In genomic region chr13:36357469-36357868, GRCm38 (mm10) we compare ENCODE assay signal across 25 mouse cellular contexts.
"Had no signal": no experiment of that assay in that cellular context is flagged by ENCODE, and none has a peak within 500 bp of the region (broad histone marks: within the 10 kb centered on the region; RNA-seq: fewer than 3 reads in every experiment).

No protein-coding gene starts in this region.

- H3K4me1 ChIP-seq: heart, embryonic 12.5 days; hindbrain, embryonic 12.5 days; intestine, embryonic 15.5 days; limb, embryonic 13.5 days; limb, embryonic 15.5 days had no signal

- H3K4me3 ChIP-seq: gastrocnemius, adult 2 months; heart, embryonic 10.5 days; heart, embryonic 12.5 days; hindbrain, embryonic 10.5 days; hindbrain, embryonic 12.5 days; intestine, embryonic 15.5 days; limb, embryonic 13.5 days; limb, embryonic 15.5 days; liver, embryonic 15.5 days had no signal

- H3K36me3 ChIP-seq: heart, embryonic 10.5 days; heart, embryonic 12.5 days; hindbrain, embryonic 10.5 days; hindbrain, embryonic 12.5 days; intestine, embryonic 15.5 days; limb, embryonic 13.5 days; limb, embryonic 15.5 days; liver, embryonic 15.5 days had no signal

- DNase-seq: gastrocnemius, adult 2 months; gastrocnemius, postnatal 10 days; gastrocnemius, postnatal 25 days; heart, adult 18-20 months; heart, postnatal 10 days; heart, postnatal 4 days; kidney, adult 18-20 months; kidney, adult 8-10 months; kidney, postnatal 14 days; kidney, postnatal 36 days; layer of hippocampus, adult 9-11 months; layer of hippocampus, postnatal 36 days; left cerebral cortex, postnatal 4 days had no signal

- H3K27me3 ChIP-seq: heart, embryonic 12.5 days; hindbrain, embryonic 12.5 days; intestine, embryonic 15.5 days; limb, embryonic 13.5 days; limb, embryonic 15.5 days; liver, embryonic 15.5 days had no signal

- H3K9me3 ChIP-seq: heart, embryonic 10.5 days; heart, embryonic 12.5 days; hindbrain, embryonic 10.5 days; hindbrain, embryonic 12.5 days; intestine, embryonic 15.5 days; limb, embryonic 13.5 days; limb, embryonic 15.5 days; liver, embryonic 15.5 days had no signal

- ATAC-seq: hindbrain, embryonic 16.5 days; inflammation-experienced regulatory T-cells, adult 6 months; intestine, embryonic 15.5 days; intestine, postnatal 0 days had no signal

- H3K9ac ChIP-seq: heart, embryonic 12.5 days; hindbrain, embryonic 12.5 days; hindbrain, embryonic 14.5 days; intestine, embryonic 15.5 days; limb, embryonic 13.5 days; limb, embryonic 15.5 days; liver, embryonic 15.5 days had no signal

- H3K27ac ChIP-seq: gastrocnemius, adult 2 months; heart, embryonic 10.5 days; hindbrain, embryonic 10.5 days; hindbrain, embryonic 12.5 days; hindbrain, embryonic 14.5 days; intestine, embryonic 15.5 days; limb, embryonic 13.5 days; limb, embryonic 15.5 days; liver, embryonic 15.5 days had no signal

- H3K4me2 ChIP-seq: heart, embryonic 12.5 days; hindbrain, embryonic 12.5 days; hindbrain, embryonic 14.5 days; intestine, embryonic 15.5 days; limb, embryonic 13.5 days; limb, embryonic 15.5 days; liver, embryonic 15.5 days had no signal
